Mouse (Mus musculus): Measurements from ENCODE around the gene Btbd19.

DNA sequence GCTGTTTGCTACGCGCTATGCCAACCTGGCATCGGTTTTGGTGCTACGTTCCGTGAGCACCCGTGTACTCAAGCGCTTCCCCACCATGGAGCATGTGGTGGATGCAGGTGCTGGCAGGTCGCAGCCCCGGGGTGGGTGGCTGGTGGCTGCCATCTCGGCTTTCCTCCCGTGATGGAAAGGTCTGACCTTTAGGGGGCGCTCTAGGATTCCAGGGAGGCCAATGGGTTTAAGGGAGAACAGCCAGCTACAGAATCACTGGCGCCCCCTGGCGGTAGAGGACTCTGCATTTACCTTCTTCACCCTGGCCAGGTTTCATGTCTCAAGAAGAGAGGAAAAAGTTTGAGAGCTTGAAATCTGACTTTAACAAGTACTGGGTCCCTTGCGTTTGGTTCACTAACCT, 20.7 kb upstream of the Btbd19 start:
- TF ChIP-seq POLR2A (IDR thresholded peaks at IDR 0.05; ENCODE audit: extremely low read depth, insufficient read depth, low read length): no peak
- peak; percentile 89 for TF ChIP-seq CTCF (IDR thresholded peaks at IDR 0.05; ENCODE audit: low read depth, low read length)
